ENCODE assay signal across 8 mouse cellular contexts in genomic region chr3:118562311-118562671, GRCm38 (mm10). TPM values are rescaled to one million over a fixed set of nuclear protein-coding genes. Genes with fewer than 3 reads are reported as not detected.
DNase-seq lines count a peak whose midpoint lies in the region; ATAC-seq and TF ChIP-seq lines count a peak whose summit lies in the region.

No protein-coding gene starts in this region.

- no peak for TF ChIP-seq CTCF in kidney, adult 2 months (conservative IDR thresholded peaks at IDR 0.05; ENCODE audit: insufficient read depth, insufficient read length, low read depth, low read length)
- TF ChIP-seq CTCF in cortical plate, adult 2 months (IDR thresholded peaks at IDR 0.05; ENCODE audit: extremely low read depth, insufficient read depth, low read length) = no peak
- no peak for TF ChIP-seq CTCF in lung, postnatal 0 days (IDR thresholded peaks at IDR 0.05)

- no peak for TF ChIP-seq EP300 in lung, postnatal 0 days (IDR thresholded peaks at IDR 0.05)

- H3K27ac ChIP-seq in kidney, adult 2 months (ENCODE audit: insufficient read depth, low read depth, low read length) = no peak overlapping the region
- no peak overlapping the region for H3K27ac ChIP-seq in cortical plate, adult 2 months (ENCODE audit: insufficient read depth, low read length)
- no peak overlapping the region for H3K27ac ChIP-seq in hindbrain, embryonic 12.5 days
- no peak overlapping the region for H3K27ac ChIP-seq in lung, postnatal 0 days (ENCODE audit: low read length)

- peak overlapping the region; percentile 72 for H3K4me3 ChIP-seq in kidney, adult 2 months (ENCODE audit: insufficient read depth, low read depth, low read length)
- H3K4me3 ChIP-seq in cortical plate, adult 2 months (ENCODE audit: insufficient read depth, low read length) = peak overlapping the region; percentile 40
- peak overlapping the region; percentile 67 for H3K4me3 ChIP-seq in hindbrain, embryonic 12.5 days
- H3K4me3 ChIP-seq in lung, postnatal 0 days (ENCODE audit: low read depth, low read length) = peak overlapping the region; percentile 64

- no peaks in the 10 kb centered on the region for H3K9me3 ChIP-seq in hindbrain, embryonic 12.5 days (replicated peaks)
- no peaks in the 10 kb centered on the region for H3K9me3 ChIP-seq in lung, postnatal 0 days (ENCODE audit: low read length)

- DNase-seq in kidney, adult 2 months = peak; percentile 35
- DNase-seq in kidney, postnatal 14 days = no peak
- peak; percentile 45 for DNase-seq in lung, postnatal 0 days (ENCODE audit: low spot score)
- no peak for DNase-seq in thymus, postnatal 25 days
- no peak for DNase-seq in frontal cortex, adult 2 months (ENCODE audit: extremely low spot score in 1 of 2, low spot score in 1 of 2)
- no peak for DNase-seq in spleen, adult 12 weeks (ENCODE audit: low spot score)

- no peak; the same call in 1 of the 2 replicates for ATAC-seq in hindbrain, embryonic 12.5 days (ENCODE audit: low FRiP score)
- ATAC-seq in lung, postnatal 0 days = peak; percentile 78

- no peak for TF ChIP-seq POLR2A in kidney, adult 2 months (IDR thresholded peaks at IDR 0.05; ENCODE audit: low read depth, low read length)
- TF ChIP-seq POLR2A in cortical plate, adult 2 months (IDR thresholded peaks at IDR 0.05; ENCODE audit: extremely low read depth, insufficient read depth, low read length) = no peak

- no peaks in the 10 kb centered on the region for H3K36me3 ChIP-seq in kidney, adult 2 months (ENCODE audit: control insufficient read depth, insufficient read depth, low read length)
- H3K36me3 ChIP-seq in hindbrain, embryonic 12.5 days = no peaks in the 10 kb centered on the region
- H3K36me3 ChIP-seq in lung, postnatal 0 days (ENCODE audit: insufficient read depth, low read length) = no peaks in the 10 kb centered on the region

- H3K9ac ChIP-seq in hindbrain, embryonic 12.5 days = peak overlapping the region; percentile 67
- H3K9ac ChIP-seq in lung, postnatal 0 days (replicated peaks; ENCODE audit: low read depth) = peak overlapping the region; percentile 36

- whole genome bisulfite sequencing in kidney, adult 2 months = 0% methylated on average over 18 of the region's 18 CpGs
- 0% methylated on average over 18 of the region's 18 CpGs for WGBS in hindbrain, embryonic 12.5 days
- under 1% methylated on average over 15 of the region's 18 CpGs for WGBS in lung, postnatal 0 days

- H3K4me1 ChIP-seq in kidney, adult 2 months (ENCODE audit: control insufficient read depth, insufficient read depth, low read length) = peaks cover 8% of the 10 kb centered on the region; the same call in 1 of the 2 replicates
- H3K4me1 ChIP-seq in cortical plate, adult 2 months (ENCODE audit: control insufficient read depth, insufficient read depth, low read length) = no peaks in the 10 kb centered on the region; the same call in 1 of the 2 replicates
- no peaks in the 10 kb centered on the region for H3K4me1 ChIP-seq in hindbrain, embryonic 12.5 days
- no peaks in the 10 kb centered on the region for H3K4me1 ChIP-seq in lung, postnatal 0 days (ENCODE audit: insufficient read depth, low read depth, low read length)

- H3K4me2 ChIP-seq in hindbrain, embryonic 12.5 days (replicated peaks) = peak overlapping the region; percentile 88
- H3K4me2 ChIP-seq in lung, postnatal 0 days (replicated peaks; ENCODE audit: low read depth, low read length) = peak overlapping the region; percentile 82

- no peaks in the 10 kb centered on the region for H3K27me3 ChIP-seq in kidney, adult 2 months (replicated peaks; ENCODE audit: control insufficient read depth, insufficient read depth, low read length)
- H3K27me3 ChIP-seq in hindbrain, embryonic 12.5 days = no peaks in the 10 kb centered on the region; the same call in 1 of the 2 replicates
- no peaks in the 10 kb centered on the region for H3K27me3 ChIP-seq in lung, postnatal 0 days (replicated peaks; ENCODE audit: insufficient read depth, low read length)

RNA-seq across cellular contexts. Expression of gene Dpyd, which starts 0.4 kb away (rescaled TPM):
- polyA plus RNA-seq in kidney, adult 2 months (2012; rRNA removed) = 14.7 and 18.6 TPM in 2 replicates
- 1.7 and 1.9 TPM in 2 replicates for polyA plus RNA-seq in cortical plate, adult 2 months (2012; rRNA removed)
- polyA plus RNA-seq in hindbrain, embryonic 12.5 days (2016; fragmentation: Nextera tagmentation; extraction: Ambion mirVana) = 5.7 and 6.6 TPM in 2 replicates
- 10.0 and 11.3 TPM in 2 replicates for polyA plus RNA-seq in lung, postnatal 0 days (2015; fragmentation: Nextera tagmentation; extraction: Ambion mirVana)
- polyA plus RNA-seq in frontal cortex, adult 2 months (2012; rRNA removed) = 2.9 and 4.1 TPM in 2 replicates

Comparison
In these comparisons a context has a peak if more than half of its experiments do, and no peak if none do; other contexts are left out.
1. DNase-seq: peak in kidney, adult 2 months (single experiment) and lung, postnatal 0 days (single experiment); none in kidney, postnatal 14 days (single experiment), thymus, postnatal 25 days (single experiment), frontal cortex, adult 2 months (0 of 2) and spleen, adult 12 weeks (single experiment).
2. Peak in every context shown above with its lines, with median percentiles within 50 percentile points of each other: H3K4me3 ChIP-seq.